Mouse (Mus musculus) splenic B cell, adult 2 months (primary cell): Measurements from ENCODE around the gene Ak2.
A peak's percentile ranks its signal among the peaks of the same experiment; 100 is the strongest.

Experiments
- DNase-seq: peaks from one replicate; pipeline ENCODE4 v3.0.0-alpha.2; 2011; ENCODE audit warnings: low read depth, low spot score
- H3K27me3 ChIP-seq: 2 replicates; pipeline ENCODE4 v1.6.1; 2012; ENCODE audit warnings: mild to moderate bottlenecking, low read length, moderate library complexity, mixed read lengths; ENCODE audit not compliant: control insufficient read depth, poor library complexity, insufficient read depth, severe bottlenecking
- H3K36me3 ChIP-seq: 2 replicates; pipeline ENCODE4 v1.6.1; 2012; ENCODE audit warnings: mild to moderate bottlenecking, low read length, moderate library complexity, mixed read lengths; ENCODE audit not compliant: control insufficient read depth, poor library complexity, insufficient read depth, severe bottlenecking

Gene Ak2

GRCm38 (mm10) chr4:128991500-128992008 is at the start of gene Ak2:
Gene Ak2 (plus strand): TSS chr4:128991958.
- no peaks in the 10 kb centered on the region for H3K27me3 ChIP-seq
- H3K36me3 ChIP-seq = no peaks in the 10 kb centered on the region
- no peak for DNase-seq

GRCm38 (mm10) chr4:128942346-128942745 is 49.4 kb upstream of the Ak2 start:
- DNase-seq = peak; percentile 29
- Histone ChIP-seq H3K36me3 (no peaks in the 10 kb centered on the region), H3K27me3 (no peaks in the 10 kb centered on the region)

GRCm38 (mm10) chr4:128946736-128947135 is 45.0 kb upstream of the Ak2 start:
- no peaks in the 10 kb centered on the region for H3K27me3 ChIP-seq
- no peak for DNase-seq
- H3K36me3 ChIP-seq = no peaks in the 10 kb centered on the region

GRCm38 (mm10) chr4:128947326-128947933 is 44.3 kb upstream of the Ak2 start:
- no peak for DNase-seq
- H3K27me3 ChIP-seq = no peaks in the 10 kb centered on the region
- H3K36me3 ChIP-seq = no peaks in the 10 kb centered on the region

GRCm38 (mm10) chr4:128948137-128948674 is 43.6 kb upstream of the Ak2 start:
- Histone ChIP-seq H3K36me3 (no peaks in the 10 kb centered on the region), H3K27me3 (no peaks in the 10 kb centered on the region)
- peak; percentile 63 for DNase-seq

GRCm38 (mm10) chr4:128949470-128950005 is 42.2 kb upstream of the Ak2 start:
- no peaks in the 10 kb centered on the region for H3K36me3 ChIP-seq
- DNase-seq = no peak
- no peaks in the 10 kb centered on the region for H3K27me3 ChIP-seq

- no peak for DNase-seq
- H3K27me3 ChIP-seq = no peaks in the 10 kb centered on the region
- no peaks in the 10 kb centered on the region for H3K36me3 ChIP-seq
These were observed 41.3 kb upstream of the Ak2 start for GRCm38 (mm10) chr4:128950461-128950860.

- no peak for DNase-seq
- no peaks in the 10 kb centered on the region for H3K36me3 ChIP-seq
These were observed 37.9 kb upstream of the Ak2 start for GRCm38 (mm10) chr4:128953851-128954250.

GRCm38 (mm10) chr4:128957155-128957911 is 34.4 kb upstream of the Ak2 start:
- peak; percentile 69 for DNase-seq
- H3K36me3 ChIP-seq = no peaks in the 10 kb centered on the region
- H3K27me3 ChIP-seq = no peaks in the 10 kb centered on the region

More at GRCm38 (mm10) chr4:128953851-128954250, 37.9 kb upstream of the Ak2 start:
- no peaks in the 10 kb centered on the region for H3K27me3 ChIP-seq

- DNase-seq = no peak
These were observed 33.6 kb upstream of the Ak2 start for GRCm38 (mm10) chr4:128958156-128958555.

GRCm38 (mm10) chr4:128958849-128959248 is 32.9 kb upstream of the Ak2 start:
- no peak for DNase-seq
- Histone ChIP-seq H3K36me3 (no peaks in the 10 kb centered on the region), H3K27me3 (peaks cover 1% of the 10 kb centered on the region; the same call in 1 of the 2 replicates)

More at GRCm38 (mm10) chr4:128958156-128958555, 33.6 kb upstream of the Ak2 start:
- Histone ChIP-seq H3K36me3 (no peaks in the 10 kb centered on the region), H3K27me3 (peaks cover 1% of the 10 kb centered on the region; the same call in 1 of the 2 replicates)

GRCm38 (mm10) chr4:128959676-128960075 is 32.1 kb upstream of the Ak2 start:
- no peaks in the 10 kb centered on the region for H3K36me3 ChIP-seq
- DNase-seq = peak; percentile 55
- peaks cover 1% of the 10 kb centered on the region; the same call in 1 of the 2 replicates for H3K27me3 ChIP-seq

GRCm38 (mm10) chr4:128961301-128962028 is 30.3 kb upstream of the Ak2 start:
- peaks cover 1% of the 10 kb centered on the region; the same call in 1 of the 2 replicates for H3K27me3 ChIP-seq
- H3K36me3 ChIP-seq = no peaks in the 10 kb centered on the region
- no peak for DNase-seq
